Mouse (Mus musculus): ENCODE results near the gene Defb21.

DNA sequence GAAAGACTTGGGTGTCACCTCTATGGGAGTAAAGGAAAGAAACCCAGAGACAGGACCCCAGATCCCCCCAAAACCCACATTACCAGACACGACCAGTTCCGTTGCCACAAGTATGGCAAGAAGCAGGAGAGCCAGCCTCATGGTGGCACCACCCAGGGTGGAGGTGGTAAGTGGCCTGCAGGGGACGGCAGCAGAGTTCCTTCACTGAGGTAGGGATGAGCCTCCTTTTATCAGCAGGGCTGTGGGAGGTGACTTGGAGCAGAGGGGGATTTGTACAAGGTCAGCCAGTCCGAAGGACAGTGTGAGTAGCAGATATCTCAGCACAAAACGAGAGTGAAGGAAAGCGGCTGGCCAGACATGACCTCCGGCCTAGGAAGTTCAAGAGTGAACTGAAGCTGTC lies 7.6 kb downstream of the Defb21 start, which contains the start of gene Defb19:
- no peak for TF ChIP-seq CTCF (IDR thresholded peaks at IDR 0.05; ENCODE audit: borderline replicate concordance, control insufficient read depth, extremely low read depth, insufficient read depth, low read length, poor library complexity)
- TF ChIP-seq POLR2A (IDR thresholded peaks at IDR 0.05; ENCODE audit: control insufficient read depth, extremely low read depth, insufficient read depth, low read length, poor library complexity) = no peak

Data from thymus, adult 2 months (tissue).